Mouse (Mus musculus) forebrain, embryonic 15.5 days (tissue): ENCODE data around the gene Slc6a12. TPM values are rescaled to one million over a fixed set of nuclear protein-coding genes. Genes with fewer than 3 reads are reported as not detected.

Experiments
- ATAC-seq: fragments of 200-750 bp; cut with Nextera tagmentation; replicated peaks from 2 replicates; pipeline ENCODE4 v1.8.0; 2017; ENCODE audit warnings: mild to moderate bottlenecking, moderate TSS enrichment, moderate library complexity
- H3K27ac ChIP-seq: fragments of 300-500 bp; sonication (generic); replicated peaks from 2 replicates; pipeline ENCODE4 v1.5.1; 2015; ENCODE audit warnings: mild to moderate bottlenecking, inconsistent platforms
- H3K27me3 ChIP-seq: fragments of 300-500 bp; sonication (generic); 2 replicates; pipeline ENCODE4 v1.6.1; 2015; ENCODE audit warnings: inconsistent platforms
- H3K36me3 ChIP-seq: fragments of 300-500 bp; sonication (generic); 2 replicates; pipeline ENCODE4 v1.6.1; 2015; ENCODE audit warnings: mild to moderate bottlenecking, inconsistent platforms
- H3K4me1 ChIP-seq: fragments of 300-500 bp; sonication (generic); 2 replicates; pipeline ENCODE4 v1.6.1; 2015; ENCODE audit warnings: inconsistent platforms
- H3K4me2 ChIP-seq: fragments of 300-500 bp; sonication (generic); replicated peaks from 2 replicates; pipeline ENCODE4 v1.6.1; 2015; ENCODE audit warnings: mild to moderate bottlenecking, inconsistent platforms
- H3K4me3 ChIP-seq: fragments of 300-500 bp; sonication (generic); 2 replicates; pipeline ENCODE4 v1.5.1; 2015; ENCODE audit warnings: mild to moderate bottlenecking, inconsistent platforms
- H3K9ac ChIP-seq: fragments of 300-500 bp; sonication (generic); replicated peaks from 2 replicates; pipeline ENCODE4 v1.6.1; 2015; ENCODE audit warnings: mild to moderate bottlenecking, inconsistent platforms
- H3K9me3 ChIP-seq: fragments of 300-500 bp; sonication (generic); 2 replicates; pipeline ENCODE4 v1.6.1; 2016; ENCODE audit warnings: inconsistent platforms
- whole genome bisulfite sequencing: fragments of 180-500 bp; shearing (Covaris S2); methylation state at CpG from one replicate; pipeline ENCODE4 v1.1.7; 2015; ENCODE audit warnings: mixed read lengths; 5-methylcytosine and 5-hydroxymethylcytosine counted together
- polyA plus RNA-seq: library from polyadenylated mRNA; unstranded; fragments of >200 nt; fragmentation: Nextera tagmentation; extraction: Ambion mirVana; gene quantifications from 2 replicates; pipeline ENCODE4 v1.2.1, GENCODE M21; 2015

Gene Slc6a12
- polyA plus RNA-seq, 1 experiment from 2014 or later, result 0.47 TPM

GRCm38 (mm10) chr6:121326486-121327069 is 16.3 kb upstream of the Slc6a12 start:
- no peaks in the 10 kb centered on the region for H3K36me3 ChIP-seq
- no peak overlapping the region for H3K4me2 ChIP-seq
- H3K27me3 ChIP-seq, result no peaks in the 10 kb centered on the region
- 79% methylated on average over 10 of the region's 10 CpGs for WGBS
- H3K27ac ChIP-seq, result no peak overlapping the region
- H3K4me1 ChIP-seq, result peaks cover 23% of the 10 kb centered on the region
- no peak overlapping the region for H3K4me3 ChIP-seq
- H3K9ac ChIP-seq, result no peak overlapping the region
- ATAC-seq, result no peak
- no peaks in the 10 kb centered on the region for H3K9me3 ChIP-seq

DNA sequence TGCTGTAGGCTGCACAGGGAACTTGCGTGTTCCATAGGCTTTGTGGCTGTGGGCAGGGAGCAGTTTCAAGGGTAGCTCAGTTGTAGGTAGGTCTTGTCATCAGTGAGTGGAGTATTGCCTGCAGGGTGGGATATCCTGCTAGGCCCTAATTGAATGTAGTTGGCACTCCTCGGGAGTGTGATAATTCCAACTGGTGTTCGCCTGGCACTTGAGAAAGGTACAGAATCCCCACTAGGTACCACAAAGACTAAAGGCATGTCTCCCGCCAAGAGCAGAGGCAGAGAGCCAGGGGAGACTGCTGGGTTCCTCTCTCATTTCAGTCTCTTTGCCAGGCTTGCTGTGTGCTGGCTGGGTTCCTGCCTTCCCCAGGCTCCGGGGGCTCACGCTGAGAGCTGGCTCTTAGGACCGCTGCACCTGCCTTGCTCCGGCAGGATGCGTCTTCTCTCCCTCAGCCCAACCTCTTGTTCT is 14.4 kb upstream of the Slc6a12 start:
- H3K4me2 ChIP-seq, result no peak overlapping the region
- H3K9ac ChIP-seq, result no peak overlapping the region
- ATAC-seq, result peak; percentile 65
- no peaks in the 10 kb centered on the region for H3K36me3 ChIP-seq
- peaks cover 23% of the 10 kb centered on the region for H3K4me1 ChIP-seq
- no peak overlapping the region for H3K4me3 ChIP-seq
- no peaks in the 10 kb centered on the region for H3K9me3 ChIP-seq
- 27% methylated on average over 9 of the region's 9 CpGs for WGBS
- H3K27me3 ChIP-seq, result no peaks in the 10 kb centered on the region
- H3K27ac ChIP-seq, result peak overlapping the region; percentile 34; the same call in 1 of the 2 replicates

DNA sequence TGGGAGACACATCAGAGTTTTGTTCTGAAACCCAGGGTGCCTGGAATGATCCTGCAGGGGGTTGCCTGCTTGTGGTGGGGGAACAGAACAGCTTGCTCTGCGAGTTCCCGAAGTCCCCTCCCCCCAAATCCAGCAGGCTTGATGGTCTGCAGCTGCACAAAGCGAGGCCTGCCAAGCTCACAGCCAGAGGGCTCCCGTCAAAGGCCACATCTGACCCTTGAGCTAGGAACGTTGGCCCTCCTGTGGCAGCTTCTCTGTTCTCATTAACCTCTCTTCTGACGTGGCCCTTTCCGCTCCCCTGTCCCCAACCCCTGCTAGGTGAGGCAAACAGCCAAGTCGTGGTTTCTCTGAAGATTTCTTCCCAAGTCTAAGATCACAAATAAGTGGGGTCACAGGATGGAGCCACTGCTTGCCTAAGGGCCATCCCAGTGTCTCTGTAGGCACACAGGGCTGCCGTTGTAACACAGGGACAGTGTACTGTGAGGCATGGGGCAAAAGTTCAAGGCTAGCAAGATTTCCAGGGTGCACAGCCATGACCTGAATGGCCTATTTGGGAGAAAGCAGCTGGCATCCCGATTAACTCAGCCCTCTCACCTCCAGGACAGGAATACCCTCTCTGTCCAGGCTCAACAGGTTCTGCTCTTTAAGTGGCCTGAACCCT is 12.9 kb upstream of the Slc6a12 start:
- no peak overlapping the region for H3K4me2 ChIP-seq
- H3K4me1 ChIP-seq, result peaks cover 22% of the 10 kb centered on the region
- H3K27ac ChIP-seq, result no peak overlapping the region
- H3K9me3 ChIP-seq, result no peaks in the 10 kb centered on the region
- no peak overlapping the region for H3K4me3 ChIP-seq
- WGBS, result 9% methylated on average over 10 of the region's 10 CpGs
- no peak overlapping the region for H3K9ac ChIP-seq
- ATAC-seq, result no peak
- no peaks in the 10 kb centered on the region for H3K36me3 ChIP-seq
- H3K27me3 ChIP-seq, result no peaks in the 10 kb centered on the region

DNA sequence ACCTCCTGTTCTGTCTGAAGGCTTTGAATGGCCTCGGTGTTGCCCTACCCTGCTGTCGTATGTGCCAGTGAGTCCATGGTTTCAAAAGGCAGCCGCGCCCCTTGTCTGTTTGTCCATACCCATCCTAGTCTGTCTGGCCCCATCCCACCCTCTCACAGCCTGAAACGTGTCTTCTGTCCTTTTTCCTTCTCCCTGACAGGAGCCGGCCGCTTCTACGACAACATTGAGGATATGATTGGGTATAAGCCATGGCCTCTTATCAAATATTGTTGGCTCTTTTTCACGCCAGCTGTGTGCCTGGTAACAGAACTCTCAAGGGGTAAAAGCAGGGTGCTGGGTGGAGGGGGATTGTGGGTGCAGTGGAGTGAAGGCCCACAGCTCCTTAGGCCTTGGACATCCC is 7.0 kb upstream of the Slc6a12 start:
- Histone ChIP-seq H3K27ac (no peak overlapping the region), H3K36me3 (no peaks in the 10 kb centered on the region), H3K4me2 (no peak overlapping the region), H3K4me1 (no peaks in the 10 kb centered on the region), H3K4me3 (no peak overlapping the region), H3K9me3 (no peaks in the 10 kb centered on the region), H3K27me3 (no peaks in the 10 kb centered on the region), H3K9ac (no peak overlapping the region)
- 86% methylated on average over 9 of the region's 9 CpGs for WGBS
- no peak for ATAC-seq

- no peak overlapping the region for H3K27ac ChIP-seq
- no peak overlapping the region for H3K4me2 ChIP-seq
- WGBS, result 75% methylated on average over 8 of the region's 8 CpGs
- H3K4me1 ChIP-seq, result no peaks in the 10 kb centered on the region
- no peak overlapping the region for H3K9ac ChIP-seq
- ATAC-seq, result no peak
- H3K9me3 ChIP-seq, result no peaks in the 10 kb centered on the region
- H3K4me3 ChIP-seq, result no peak overlapping the region
- no peaks in the 10 kb centered on the region for H3K27me3 ChIP-seq
- H3K36me3 ChIP-seq, result no peaks in the 10 kb centered on the region
Measured at GRCm38 (mm10) chr6:121336558-121336957, 6.3 kb upstream of the Slc6a12 start.

DNA sequence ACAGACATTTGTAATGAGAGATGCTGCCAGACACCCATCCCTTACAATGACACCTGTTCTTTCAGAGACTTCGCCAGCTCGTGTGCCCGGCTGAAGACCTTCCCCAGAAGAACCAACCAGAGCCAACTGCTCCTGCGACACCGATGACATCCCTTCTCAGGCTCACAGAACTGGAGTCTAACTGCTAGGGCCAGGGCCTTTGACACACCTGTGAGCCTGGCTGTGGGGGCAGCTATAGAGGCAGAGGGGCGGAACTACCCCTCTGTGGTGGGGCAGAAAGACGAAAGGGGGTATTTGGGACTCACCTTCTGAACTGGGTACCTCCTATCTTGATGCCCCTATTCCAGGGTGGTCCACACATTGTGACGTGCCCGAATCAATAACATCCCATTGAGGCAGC is 5.6 kb upstream of the Slc6a12 start:
- WGBS, result 91% methylated on average over 9 of the region's 9 CpGs
- Histone ChIP-seq H3K4me3 (no peak overlapping the region), H3K4me1 (no peaks in the 10 kb centered on the region), H3K4me2 (no peak overlapping the region), H3K9ac (no peak overlapping the region), H3K27ac (no peak overlapping the region), H3K9me3 (no peaks in the 10 kb centered on the region), H3K36me3 (no peaks in the 10 kb centered on the region), H3K27me3 (no peaks in the 10 kb centered on the region)
- no peak for ATAC-seq

- no peaks in the 10 kb centered on the region for H3K27me3 ChIP-seq
- 30% methylated on average over 3 of the region's 3 CpGs for WGBS
- H3K4me1 ChIP-seq, result no peaks in the 10 kb centered on the region
- no peak overlapping the region for H3K27ac ChIP-seq
- H3K4me2 ChIP-seq, result no peak overlapping the region
- H3K36me3 ChIP-seq, result no peaks in the 10 kb centered on the region
- H3K4me3 ChIP-seq, result no peak overlapping the region
- peak; percentile 74 for ATAC-seq
- H3K9ac ChIP-seq, result no peak overlapping the region
- H3K9me3 ChIP-seq, result no peaks in the 10 kb centered on the region
Measured at GRCm38 (mm10) chr6:121337770-121338518, 4.9 kb upstream of the Slc6a12 start.

DNA sequence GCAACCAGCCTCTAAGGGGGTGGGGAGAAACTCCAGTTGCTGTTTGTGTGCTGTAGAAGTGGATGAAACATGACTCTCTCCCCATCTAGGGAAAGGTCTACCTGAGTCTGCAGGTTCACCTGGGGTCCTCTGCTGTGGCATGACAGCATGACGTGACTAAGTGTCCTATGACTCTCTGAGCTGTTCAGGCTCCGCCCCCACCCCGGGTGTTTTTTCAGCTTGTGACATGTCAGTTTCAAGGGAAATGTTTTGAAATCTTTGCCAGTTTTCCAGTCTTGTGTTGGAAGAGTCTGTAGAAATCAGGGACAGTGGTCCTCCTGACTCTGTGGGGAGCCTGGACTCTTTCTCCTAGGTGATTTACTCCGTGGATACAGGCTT is 4.4 kb upstream of the Slc6a12 start:
- H3K4me1 ChIP-seq, result no peaks in the 10 kb centered on the region
- H3K27me3 ChIP-seq, result no peaks in the 10 kb centered on the region
- no peak; the same call in 1 of the 2 replicates for ATAC-seq
- H3K27ac ChIP-seq, result no peak overlapping the region
- no peak overlapping the region for H3K4me3 ChIP-seq
- 54% methylated on average over 4 of the region's 4 CpGs for WGBS
- no peaks in the 10 kb centered on the region for H3K9me3 ChIP-seq
- no peak overlapping the region for H3K4me2 ChIP-seq
- no peak overlapping the region for H3K9ac ChIP-seq
- no peaks in the 10 kb centered on the region for H3K36me3 ChIP-seq

DNA sequence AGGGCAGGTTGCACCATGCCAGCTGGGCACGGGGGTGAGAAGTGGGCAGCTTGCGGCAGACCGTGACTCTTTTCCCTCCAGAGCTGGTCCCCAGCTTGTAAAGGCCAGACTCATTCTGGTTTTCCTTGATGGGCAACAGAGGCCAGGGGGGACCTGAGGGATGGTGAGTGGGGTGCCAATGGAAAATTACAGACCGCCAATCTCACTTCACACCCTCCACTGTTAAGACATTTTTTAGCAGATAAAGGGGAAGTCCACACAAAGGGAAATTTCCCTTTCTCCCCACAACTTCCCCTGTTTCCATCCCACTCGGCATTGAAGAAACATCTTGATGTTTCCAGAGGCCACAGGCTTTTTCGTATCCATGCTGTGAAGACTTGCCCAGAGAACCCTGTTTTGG is 1.2 kb upstream of the Slc6a12 start:
- ATAC-seq, result no peak

GRCm38 (mm10) chr6:121343771-121344123 is 871 bp downstream of the Slc6a12 start:
- WGBS, result 85% methylated on average over 6 of the region's 6 CpGs

More for the DNA sequence above, 1.2 kb upstream of the Slc6a12 start:
- no peaks in the 10 kb centered on the region for H3K4me1 ChIP-seq
- H3K9me3 ChIP-seq, result no peaks in the 10 kb centered on the region
- 0 out of 2 replicates have a peak, but pooled peaks cover 4% of the 10 kb centered on the region for H3K27me3 ChIP-seq
- no peak overlapping the region for H3K9ac ChIP-seq
- H3K4me3 ChIP-seq, result no peak overlapping the region
- H3K36me3 ChIP-seq, result no peaks in the 10 kb centered on the region
- 85% methylated on average over 6 of the region's 6 CpGs for WGBS
- no peak overlapping the region for H3K4me2 ChIP-seq
- no peak overlapping the region for H3K27ac ChIP-seq

DNA sequence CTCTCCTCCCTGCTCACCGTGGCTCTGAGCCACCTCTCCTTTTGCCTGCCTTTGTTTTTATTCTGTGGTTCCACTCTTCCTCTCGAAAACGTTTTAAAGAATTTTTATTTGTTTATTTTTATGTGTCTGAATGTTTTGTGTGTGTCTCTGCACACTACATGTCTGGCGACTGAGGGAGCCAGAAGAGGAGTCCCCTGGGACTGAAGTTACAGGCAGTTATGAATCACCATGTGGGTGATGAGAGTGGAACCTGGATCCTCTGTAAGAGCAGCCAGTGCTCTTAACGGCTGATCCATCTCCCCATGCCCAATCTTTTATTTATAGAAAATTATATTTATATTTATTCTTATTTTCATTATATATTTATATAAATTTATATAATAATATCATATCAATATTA is 1.5 kb downstream of the Slc6a12 start:
- H3K27ac ChIP-seq, result no peak overlapping the region
- H3K4me2 ChIP-seq, result no peak overlapping the region
- H3K36me3 ChIP-seq, result no peaks in the 10 kb centered on the region
- whole genome bisulfite sequencing, result 68% methylated on average over 5 of the region's 5 CpGs
- H3K9ac ChIP-seq, result no peak overlapping the region
- 0 out of 2 replicates have a peak, but pooled peaks cover 4% of the 10 kb centered on the region for H3K27me3 ChIP-seq
- no peaks in the 10 kb centered on the region for H3K9me3 ChIP-seq
- no peak for ATAC-seq
- H3K4me3 ChIP-seq, result no peak overlapping the region
- no peaks in the 10 kb centered on the region for H3K4me1 ChIP-seq

More at GRCm38 (mm10) chr6:121343771-121344123, 871 bp downstream of the Slc6a12 start:
- ATAC-seq, result no peak
- 0 out of 2 replicates have a peak, but pooled peaks cover 4% of the 10 kb centered on the region for H3K27me3 ChIP-seq
- no peak overlapping the region for H3K9ac ChIP-seq
- no peak overlapping the region for H3K4me2 ChIP-seq
- H3K27ac ChIP-seq, result no peak overlapping the region
- H3K9me3 ChIP-seq, result no peaks in the 10 kb centered on the region
- no peak overlapping the region for H3K4me3 ChIP-seq
- H3K4me1 ChIP-seq, result no peaks in the 10 kb centered on the region
- no peaks in the 10 kb centered on the region for H3K36me3 ChIP-seq

GRCm38 (mm10) chr6:121346428-121346827 is 3.6 kb downstream of the Slc6a12 start:
- Histone ChIP-seq H3K36me3 (no peaks in the 10 kb centered on the region), H3K9me3 (no peaks in the 10 kb centered on the region), H3K9ac (no peak overlapping the region), H3K4me3 (no peak overlapping the region), H3K4me1 (0 out of 2 replicates have a peak, but pooled peaks cover 5% of the 10 kb centered on the region), H3K27ac (no peak overlapping the region), H3K4me2 (no peak overlapping the region), H3K27me3 (0 out of 2 replicates have a peak, but pooled peaks cover 4% of the 10 kb centered on the region)
- no peak for ATAC-seq
- whole genome bisulfite sequencing, result 42% methylated on average over 8 of the region's 8 CpGs
